Comparison of ENCODE assay signal across 8 mouse cellular contexts in the genomic region with DNA sequence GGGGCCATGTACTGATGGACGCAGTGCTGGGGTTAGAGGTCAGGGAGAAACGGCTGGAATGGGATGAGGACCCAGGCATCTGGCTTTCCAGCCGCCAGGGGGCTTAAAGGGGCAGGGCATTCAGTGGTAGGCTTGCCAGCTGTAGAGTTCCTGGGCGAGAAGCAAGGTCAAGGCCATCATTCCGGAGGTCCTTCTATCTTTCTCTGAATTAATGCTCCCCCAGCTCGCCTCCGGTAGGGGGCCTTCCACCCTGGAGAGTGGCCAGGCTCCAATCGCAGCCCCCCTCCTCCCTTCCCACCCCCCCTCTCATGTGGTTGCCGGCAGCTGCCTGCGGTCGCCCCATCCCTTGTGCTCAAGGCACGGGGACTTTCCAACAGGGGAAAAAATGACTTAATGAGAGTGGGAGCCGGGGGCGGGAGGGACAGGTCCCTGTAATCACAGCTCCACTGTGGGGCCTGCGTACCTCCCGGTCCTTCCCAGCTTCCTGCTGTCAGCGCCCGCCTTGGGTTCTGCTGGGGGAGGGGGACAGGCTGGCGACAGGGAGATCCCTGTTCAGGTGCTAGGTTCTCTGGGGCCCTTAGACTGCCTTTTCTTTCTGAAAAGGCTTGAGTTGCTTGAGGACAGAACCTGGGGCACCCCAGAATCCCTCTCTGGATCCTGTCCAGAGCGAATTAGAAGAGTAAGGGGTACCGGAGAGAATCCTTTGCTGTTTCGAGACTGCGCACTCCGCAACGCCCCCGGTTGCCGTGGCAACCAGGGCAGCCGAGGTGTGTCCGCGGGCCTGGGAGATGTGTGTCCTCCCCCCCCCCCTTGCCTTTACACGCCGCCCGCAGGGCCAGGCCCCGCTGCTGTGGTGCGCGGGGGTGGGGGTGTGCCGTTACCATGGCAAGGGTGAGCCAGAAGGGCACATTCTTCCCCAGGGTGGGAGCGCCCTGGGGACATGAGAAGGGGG. TPM values are rescaled to one million over a fixed set of nuclear protein-coding genes. Genes with fewer than 3 reads are reported as not detected.
DNase-seq lines count a peak whose midpoint lies in the region; ATAC-seq lines count a peak whose summit lies in the region.

No protein-coding gene starts in this region.

- H3K4me2 ChIP-seq in forebrain, embryonic 16.5 days (ENCODE audit: low read length), result peak overlapping the region; percentile 59
- peak overlapping the region; percentile 71 for H3K4me2 ChIP-seq in neural tube, embryonic 12.5 days (replicated peaks)

- H3K27ac ChIP-seq in forebrain, embryonic 16.5 days (ENCODE audit: low read length), result no peak overlapping the region
- H3K27ac ChIP-seq in neural tube, embryonic 12.5 days, result no peak overlapping the region

- DNase-seq in adrenal gland, adult (ENCODE audit: inconsistent age in 2 of 2, low spot score in 1 of 2), result peak; percentile 82 to 85
- no peak for DNase-seq in adrenal gland, postnatal 4 days (ENCODE audit: low spot score in 2 of 2)
- DNase-seq in spleen, postnatal 36 days (ENCODE audit: low spot score in 2 of 2), result peak; percentile 56 to 59
- DNase-seq in spleen, adult 12 weeks (ENCODE audit: low spot score), result no peak
- peak; percentile 34 to 54 for DNase-seq in layer of hippocampus, postnatal 36 days
- DNase-seq in thymus, postnatal 25 days, result peak; percentile 42

- H3K27me3 ChIP-seq in forebrain, embryonic 16.5 days (replicated peaks; ENCODE audit: control insufficient read depth, insufficient read depth, low read length), result peaks cover 65% of the 10 kb centered on the region
- H3K27me3 ChIP-seq in neural tube, embryonic 12.5 days (replicated peaks), result peaks cover 62% of the 10 kb centered on the region

- H3K4me1 ChIP-seq in forebrain, embryonic 16.5 days (replicated peaks; ENCODE audit: control insufficient read depth, insufficient read depth, low read length), result peaks cover 33% of the 10 kb centered on the region
- H3K4me1 ChIP-seq in neural tube, embryonic 12.5 days, result peaks cover 38% of the 10 kb centered on the region

- H3K9me3 ChIP-seq in forebrain, embryonic 16.5 days (ENCODE audit: control insufficient read depth, low read length), result no peaks in the 10 kb centered on the region
- H3K9me3 ChIP-seq in neural tube, embryonic 12.5 days, result no peaks in the 10 kb centered on the region

- peak; percentile 26 for ATAC-seq in forebrain, embryonic 16.5 days
- peak; percentile 55 for ATAC-seq in neural tube, embryonic 12.5 days (ENCODE audit: low FRiP score, low read depth)

- under 1% methylated on average over 33 of the region's 38 CpGs for WGBS in forebrain, embryonic 16.5 days
- WGBS in neural tube, embryonic 12.5 days, result 2% methylated on average over 38 of the region's 38 CpGs

- H3K4me3 ChIP-seq in forebrain, embryonic 16.5 days (replicated peaks; ENCODE audit: low read length), result peak overlapping the region; percentile 39
- peak overlapping the region; percentile 33 for H3K4me3 ChIP-seq in neural tube, embryonic 12.5 days

- no peaks in the 10 kb centered on the region for H3K36me3 ChIP-seq in forebrain, embryonic 16.5 days (ENCODE audit: control insufficient read depth, insufficient read depth)
- H3K36me3 ChIP-seq in neural tube, embryonic 12.5 days, result no peaks in the 10 kb centered on the region

- peak overlapping the region; percentile 51 for H3K9ac ChIP-seq in forebrain, embryonic 16.5 days (replicated peaks; ENCODE audit: low read depth, low read length)
- H3K9ac ChIP-seq in neural tube, embryonic 12.5 days, result 0 out of 2 replicates have a peak overlapping the region, but pooled peaks have one; percentile 2

RNA-seq across cellular contexts. Expression of a gene that starts 15.3 kb away (rescaled TPM):
- under 1 TPM; 0.23 to 0.50 TPM for total RNA-seq in adrenal gland, postnatal 4 days (2021)
- polyA plus RNA-seq in forebrain, embryonic 16.5 days (2015; fragmentation: Nextera tagmentation; extraction: Ambion mirVana), result 0.46 and 0.68 TPM in 2 replicates
- total RNA-seq in layer of hippocampus, postnatal 36 days (2021), result 1 to 10 TPM; 1.8 to 2.6 TPM
- polyA plus RNA-seq in neural tube, embryonic 12.5 days (2016; fragmentation: Nextera tagmentation; extraction: Ambion mirVana), result 1.2 and 1.4 TPM in 2 replicates

RNA-seq across cellular contexts. Expression of a gene that starts 34.9 kb away (rescaled TPM):
- 1 to 10 TPM; 3.1 to 3.5 TPM for total RNA-seq in adrenal gland, postnatal 4 days (2021)
- 3.6 and 4.5 TPM in 2 replicates for polyA plus RNA-seq in forebrain, embryonic 16.5 days (2015; fragmentation: Nextera tagmentation; extraction: Ambion mirVana)
- under 1 TPM; 0.30 to 0.81 TPM for total RNA-seq in layer of hippocampus, postnatal 36 days (2021)
- 12.5 and 13.8 TPM in 2 replicates for polyA plus RNA-seq in neural tube, embryonic 12.5 days (2016; fragmentation: Nextera tagmentation; extraction: Ambion mirVana)

RNA-seq across cellular contexts. Expression of a gene that starts 48.1 kb away (rescaled TPM):
- 10 to 100 TPM in 1 of 2 experiments, 1 to 10 TPM in 1; 6.6 to 10.1 TPM for total RNA-seq in adrenal gland, postnatal 4 days (2021)
- 2.2 and 2.8 TPM in 2 replicates for polyA plus RNA-seq in forebrain, embryonic 16.5 days (2015; fragmentation: Nextera tagmentation; extraction: Ambion mirVana)
- 100 to 1,000 TPM; 194 to 207 TPM for total RNA-seq in layer of hippocampus, postnatal 36 days (2021)
- 5.7 and 7.6 TPM in 2 replicates for polyA plus RNA-seq in neural tube, embryonic 12.5 days (2016; fragmentation: Nextera tagmentation; extraction: Ambion mirVana)

RNA-seq across cellular contexts. Expression of a gene that starts 57.6 kb away (rescaled TPM):
- under 1 TPM; 0.42 to 0.45 TPM for total RNA-seq in adrenal gland, postnatal 4 days (2021)
- not detected in 2 replicates for polyA plus RNA-seq in forebrain, embryonic 16.5 days (2015; fragmentation: Nextera tagmentation; extraction: Ambion mirVana)
- total RNA-seq in layer of hippocampus, postnatal 36 days (2021), result not detected
- polyA plus RNA-seq in neural tube, embryonic 12.5 days (2016; fragmentation: Nextera tagmentation; extraction: Ambion mirVana), result 0.10 and 0.40 TPM in 2 replicates

Comparison
In these comparisons a context has a peak if more than half of its experiments do, and no peak if none do; other contexts are left out.
1. DNase-seq: peak in adrenal gland, adult (2 of 2), spleen, postnatal 36 days (2 of 2), layer of hippocampus, postnatal 36 days (2 of 2) and thymus, postnatal 25 days (single experiment); none in adrenal gland, postnatal 4 days (0 of 2) and spleen, adult 12 weeks (single experiment).
2. RNA of a gene that starts 48.1 kb away (total RNA-seq): 194 to 207 TPM in layer of hippocampus, postnatal 36 days; 6.6 to 10.1 TPM in adrenal gland, postnatal 4 days; every median in the first group is over 10 times any median in the second.